Mouse (Mus musculus) cerebellum, adult 2 months (tissue): ENCODE results near the gene Oprl1. TPM values are rescaled to one million over a fixed set of nuclear protein-coding genes. Genes with fewer than 3 reads are reported as not detected.

Experiments used
- DNase-seq, 2 experiments: peaks; one replicate each; pipeline ENCODE4 v3.0.0; 2021
- H3K27ac ChIP-seq: fragments of 200-500 bp; 2 replicates; pipeline ENCODE4 v1.5.1; 2012; ENCODE audit warnings: low read length, control low read depth, inconsistent platforms; ENCODE audit not compliant: insufficient read depth
- H3K27me3 ChIP-seq: fragments of 200-500 bp; 2 replicates; pipeline ENCODE4 v1.6.1; 2012; ENCODE audit warnings: inconsistent platforms, mild to moderate bottlenecking, low read length, moderate library complexity; ENCODE audit not compliant: control insufficient read depth, insufficient read depth
- H3K4me1 ChIP-seq: fragments of 200-500 bp; 2 replicates; pipeline ENCODE4 v1.6.1; 2011; ENCODE audit warnings: low read length; ENCODE audit not compliant: control insufficient read depth, insufficient read depth
- H3K4me3 ChIP-seq: fragments of 200-500 bp; replicated peaks from 2 replicates; pipeline ENCODE3; 2011; ENCODE audit warnings: mild to moderate bottlenecking, low read depth, low read length, control low read depth; ENCODE audit not compliant: insufficient read depth
- CTCF ChIP-seq: fragments of 200-500 bp; IDR thresholded peaks from 2 replicates; pipeline ENCODE4 v1.5.1; 2011; ENCODE audit warnings: low read depth, mild to moderate bottlenecking, control low read depth, low read length, moderate library complexity, borderline replicate concordance; ENCODE audit not compliant: insufficient read depth
- POLR2A ChIP-seq: fragments of 200-500 bp; IDR thresholded peaks from 2 replicates; pipeline ENCODE4 v1.6.1; 2011; ENCODE audit warnings: low read length, control low read depth, borderline replicate concordance; ENCODE audit not compliant: insufficient read depth
- WGBS: fragments of 180-500 bp; shearing (Covaris S2); methylation state at CpG from one replicate; pipeline ENCODE4 v1.1.7; 2018; 5-methylcytosine and 5-hydroxymethylcytosine counted together
- polyA plus RNA-seq: library from polyadenylated mRNA; depleted of rRNA; stranded (reverse); fragments of >200 nt; gene quantifications from 2 replicates; pipeline ENCODE4 v1.2.3, GENCODE M21; 2012; rRNA removed

The Oprl1 gene
- polyA plus RNA-seq, 1 experiment = 35.1 TPM

- H3K4me1 ChIP-seq = peaks cover 21% of the 10 kb centered on the region
- WGBS = 9% methylated on average over 2 of the region's 2 CpGs
- peak; percentile 52 to 73 for DNase-seq
- peak overlapping the region; percentile 42 for H3K4me3 ChIP-seq
- TF ChIP-seq POLR2A (no peak), CTCF (no peak)
- no peaks in the 10 kb centered on the region for H3K27me3 ChIP-seq
- peak overlapping the region; percentile 41; the same call in 1 of the 2 replicates for H3K27ac ChIP-seq
Measured at GRCm38 (mm10) chr2:181769397-181769796, 54.6 kb downstream of the Oprl1 start.

Other genes starting within 250 kb of the Oprl1 start
- gene Abhd16b, start 221.8 kb upstream of the Oprl1 start, polyA plus RNA-seq = not detected in 2 replicates
- gene Tpd52l2, start 217.9 kb upstream of the Oprl1 start, polyA plus RNA-seq = 154 and 159 TPM in 2 replicates
- 218 and 230 TPM in 2 replicates for gene Dnajc5, start 194.5 kb upstream of the Oprl1 start, polyA plus RNA-seq
- gene Uckl1, start 130.1 kb upstream of the Oprl1 start, polyA plus RNA-seq = 142 and 149 TPM in 2 replicates
- 44.2 and 44.6 TPM in 2 replicates for gene Prpf6, start 123.1 kb upstream of the Oprl1 start, polyA plus RNA-seq
- 55.5 and 55.6 TPM in 2 replicates for gene Zfp512b, start 122.2 kb upstream of the Oprl1 start, polyA plus RNA-seq
- 61.0 and 62.2 TPM in 2 replicates for gene Samd10, start 115.8 kb upstream of the Oprl1 start, polyA plus RNA-seq
- 0.21 and 0.26 TPM in 2 replicates for gene Gm29797, start 58.0 kb upstream of the Oprl1 start, polyA plus RNA-seq
- 15.1 and 17.8 TPM in 2 replicates for gene Sox18, start 43.4 kb upstream of the Oprl1 start, polyA plus RNA-seq
- 128 and 138 TPM in 2 replicates for gene Tcea2, start 34.7 kb upstream of the Oprl1 start, polyA plus RNA-seq
- 29.2 and 30.6 TPM in 2 replicates for gene Rgs19, start 21.0 kb upstream of the Oprl1 start, polyA plus RNA-seq
- gene Lkaaear1, start 16.6 kb upstream of the Oprl1 start, polyA plus RNA-seq = not detected in 2 replicates
- gene Myt1, start 48.3 kb downstream of the Oprl1 start, polyA plus RNA-seq = 44.2 and 47.5 TPM in 2 replicates
- gene Pcmtd2, start 122.8 kb downstream of the Oprl1 start, polyA plus RNA-seq = 94.1 and 105 TPM in 2 replicates
- 34.8 and 37.0 TPM in 2 replicates for gene Polr3k, start 149.3 kb downstream of the Oprl1 start, polyA plus RNA-seq